Mouse (Mus musculus) E14TG2a.4 (cell line): ENCODE measurements around the gene Gm10719.
"Not testable (repeated sequence)": the region's sequence is repeated elsewhere in the genome, so short reads cannot be mapped to it uniquely, and the experiment has no call there.

Experiments
- H3K27me3 ChIP-seq: 2 replicates; pipeline ENCODE4 v1.6.1; 2014; ENCODE audit warnings: low read length, control low read depth; ENCODE audit not compliant: insufficient read depth
- H3K36me3 ChIP-seq: 2 replicates; pipeline ENCODE4 v1.6.1; 2014; ENCODE audit warnings: low read length, control low read depth; ENCODE audit not compliant: insufficient read depth
- H3K4me1 ChIP-seq: replicated peaks from 2 replicates; pipeline ENCODE4 v1.6.1; 2014; ENCODE audit warnings: low read depth, low read length, control low read depth
- H3K4me3 ChIP-seq: replicated peaks from 2 replicates; pipeline ENCODE4 v1.5.1; 2014; ENCODE audit warnings: mild to moderate bottlenecking, low read length
- H3K9me3 ChIP-seq: 2 replicates; pipeline ENCODE4 v1.6.1; 2014; ENCODE audit warnings: low read length, control low read depth

The Gm10719 gene

DNA sequence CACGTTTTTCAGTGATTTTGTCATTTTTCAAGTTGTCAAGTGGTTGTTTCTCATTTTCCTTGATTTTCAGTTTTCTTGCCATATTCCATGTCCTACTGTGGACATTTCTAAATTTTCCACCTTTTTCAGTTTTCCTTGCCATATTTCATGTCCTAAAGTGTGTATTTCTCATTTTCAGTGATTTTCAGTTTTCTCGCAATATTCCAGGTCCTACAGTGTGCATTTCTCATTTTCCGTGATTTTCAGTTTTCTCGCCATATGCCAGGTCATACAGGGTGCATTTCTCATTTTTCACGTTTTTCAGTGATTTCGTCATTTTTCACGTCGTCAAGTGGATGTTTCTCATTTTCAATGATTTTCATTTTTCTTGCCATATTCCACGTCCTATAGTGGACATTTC is 1.7 kb downstream of the Gm10719 start:
- H3K4me1 ChIP-seq, H3K4me3 ChIP-seq, H3K36me3 ChIP-seq: not testable (repeated sequence)

DNA sequence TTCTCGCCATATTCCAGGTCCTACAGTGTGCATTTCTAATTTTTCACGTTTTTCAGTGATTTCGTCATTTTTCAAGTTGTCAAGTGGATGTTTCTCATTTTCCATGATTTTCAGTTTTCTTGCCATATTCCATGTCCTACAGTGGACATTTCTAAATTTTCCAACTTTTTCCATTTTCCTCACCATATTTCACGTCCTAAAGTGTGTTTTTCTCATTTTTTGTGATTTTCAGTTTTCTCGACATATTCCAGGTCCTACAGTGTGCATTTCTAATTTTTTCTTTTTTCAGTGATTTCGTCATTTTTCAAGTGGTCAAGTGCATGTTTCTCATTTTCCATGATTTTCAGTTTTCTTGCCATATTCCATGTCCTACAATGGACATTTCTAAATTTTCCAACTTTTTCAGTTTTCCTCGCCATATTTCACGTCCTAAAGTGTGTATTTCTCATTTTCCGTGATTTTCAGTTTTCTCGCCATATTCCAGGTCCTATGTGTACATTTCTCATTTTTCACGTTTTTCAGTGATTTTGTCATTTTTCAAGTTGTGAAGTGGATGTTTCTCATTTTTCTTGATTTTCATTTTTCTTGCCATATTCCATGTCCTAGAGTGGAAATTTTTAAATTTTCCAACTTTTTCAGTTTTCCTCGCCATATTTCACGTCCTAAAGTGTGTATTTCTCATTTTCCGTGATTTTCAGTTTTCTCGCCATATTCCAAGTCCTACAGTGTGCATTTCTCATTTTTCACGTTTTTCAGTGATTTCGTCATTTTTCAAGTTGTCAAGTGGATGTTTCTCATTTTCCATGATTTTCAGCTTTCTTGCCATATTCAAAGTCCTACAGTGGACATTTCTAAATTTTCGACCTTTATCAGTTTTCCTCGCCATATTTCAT is 2.9 kb downstream of the Gm10719 start:
- H3K36me3 ChIP-seq, H3K4me1 ChIP-seq, H3K4me3 ChIP-seq, H3K27me3 ChIP-seq, H3K9me3 ChIP-seq: not testable (repeated sequence)

More for the DNA sequence above, 1.7 kb downstream of the Gm10719 start:
- H3K9me3 ChIP-seq, H3K27me3 ChIP-seq: not testable (repeated sequence)

- not testable (repeated sequence) for H3K4me3 ChIP-seq, H3K4me1 ChIP-seq, H3K9me3 ChIP-seq, H3K36me3 ChIP-seq, H3K27me3 ChIP-seq
These were observed 5.3 kb downstream of the Gm10719 start for GRCm38 (mm10) chr9:3022316-3023008.

GRCm38 (mm10) chr9:3023312-3023984 is 6.2 kb downstream of the Gm10719 start, which contains the start of gene Gm10718:
Gene Gm10718 (plus strand): TSS chr9:3023547.
- not testable (repeated sequence) for H3K27me3 ChIP-seq, H3K4me1 ChIP-seq, H3K9me3 ChIP-seq, H3K36me3 ChIP-seq, H3K4me3 ChIP-seq

- H3K27me3 ChIP-seq: not testable (repeated sequence)
These were observed 6.9 kb downstream of the Gm10719 start for GRCm38 (mm10) chr9:3023985-3024648.

GRCm38 (mm10) chr9:3024912-3025467 is 7.8 kb downstream of the Gm10719 start, which contains the start of gene Gm10717:
Gene Gm10717 (plus strand): TSS chr9:3025417.
- not testable (repeated sequence) for H3K27me3 ChIP-seq, H3K36me3 ChIP-seq, H3K4me1 ChIP-seq, H3K4me3 ChIP-seq, H3K9me3 ChIP-seq

More at GRCm38 (mm10) chr9:3023985-3024648, 6.9 kb downstream of the Gm10719 start:
- H3K9me3 ChIP-seq, H3K4me1 ChIP-seq, H3K36me3 ChIP-seq, H3K4me3 ChIP-seq: not testable (repeated sequence)

- not testable (repeated sequence) for H3K9me3 ChIP-seq, H3K36me3 ChIP-seq, H3K27me3 ChIP-seq, H3K4me1 ChIP-seq, H3K4me3 ChIP-seq
These were observed 8.4 kb downstream of the Gm10719 start for GRCm38 (mm10) chr9:3025653-3026052.

DNA sequence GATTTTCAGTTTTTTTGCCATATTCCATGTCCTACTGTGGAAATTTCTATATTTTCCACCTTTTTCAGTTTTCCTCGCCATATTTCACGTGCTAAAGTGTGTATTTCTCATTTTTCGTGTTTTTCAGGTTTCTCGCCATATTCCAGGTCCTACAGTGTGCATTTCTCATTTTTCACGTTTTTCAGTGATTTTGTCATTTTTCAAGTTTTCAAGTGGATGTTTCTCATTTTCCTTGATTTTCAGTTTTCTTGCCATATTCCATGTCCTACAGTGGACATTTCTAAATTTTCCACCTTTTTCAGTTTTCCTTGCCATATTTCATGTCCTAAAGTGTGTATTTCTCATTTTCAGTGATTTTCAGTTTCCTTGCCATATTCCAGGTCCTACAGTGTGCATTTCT is 8.9 kb downstream of the Gm10719 start:
- not testable (repeated sequence) for H3K36me3 ChIP-seq, H3K9me3 ChIP-seq, H3K4me1 ChIP-seq, H3K4me3 ChIP-seq, H3K27me3 ChIP-seq

DNA sequence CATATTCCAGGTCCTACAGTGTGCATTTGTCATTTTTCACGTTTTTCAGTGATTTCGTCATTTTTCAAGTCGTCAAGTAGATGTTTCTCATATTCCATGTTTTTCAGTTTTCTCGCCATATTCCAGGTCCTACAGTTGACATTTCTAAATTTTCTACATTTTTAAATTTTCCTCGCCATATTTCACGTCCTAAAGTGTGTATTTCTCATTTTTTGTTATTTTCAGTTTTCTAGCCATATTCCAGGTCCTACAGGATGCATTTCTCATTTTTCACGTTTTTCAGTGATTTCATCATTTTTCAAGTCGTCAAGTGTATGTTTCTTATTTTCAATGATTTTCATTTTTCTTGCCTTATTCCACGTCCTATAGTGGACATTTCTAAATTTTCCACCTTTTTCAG is 9.5 kb downstream of the Gm10719 start:
- not testable (repeated sequence) for H3K4me3 ChIP-seq, H3K9me3 ChIP-seq, H3K27me3 ChIP-seq, H3K4me1 ChIP-seq, H3K36me3 ChIP-seq

GRCm38 (mm10) chr9:3027200-3027599 is 10.0 kb downstream of the Gm10719 start:
- H3K27me3 ChIP-seq, H3K36me3 ChIP-seq, H3K4me3 ChIP-seq, H3K4me1 ChIP-seq, H3K9me3 ChIP-seq: not testable (repeated sequence)

- H3K4me1 ChIP-seq, H3K4me3 ChIP-seq, H3K9me3 ChIP-seq, H3K27me3 ChIP-seq, H3K36me3 ChIP-seq: not testable (repeated sequence)
These were observed 12.2 kb downstream of the Gm10719 start for GRCm38 (mm10) chr9:3029276-3030000.

DNA sequence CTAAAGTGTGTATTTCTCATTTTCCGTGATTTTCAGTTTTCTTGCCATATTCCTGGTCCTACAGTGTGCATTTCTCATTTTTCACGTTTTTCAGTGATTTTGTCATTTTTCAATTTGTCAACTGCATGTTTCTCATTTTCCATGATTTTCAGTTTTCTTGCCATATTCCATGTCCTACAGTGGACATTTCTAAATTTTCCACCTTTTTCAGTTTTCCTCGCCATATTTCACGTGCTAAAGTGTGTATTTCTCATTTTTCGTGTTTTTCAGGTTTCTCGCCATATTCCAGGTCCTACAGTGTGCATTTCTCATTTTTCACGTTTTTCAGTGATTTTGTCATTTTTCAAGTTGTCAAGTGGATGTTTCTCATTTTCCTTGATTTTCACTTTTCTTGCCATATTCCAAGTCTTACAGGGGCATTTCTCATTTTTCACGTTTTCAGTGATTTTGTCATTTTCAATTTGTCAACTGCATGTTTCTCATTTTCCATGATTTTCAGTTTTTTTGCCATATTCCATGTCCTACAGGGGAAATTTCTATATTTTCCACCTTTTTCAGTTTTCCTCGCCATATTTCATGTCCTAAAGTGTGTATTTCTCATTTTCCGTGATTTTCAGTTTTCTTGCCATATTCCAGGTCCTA is 13.6 kb downstream of the Gm10719 start:
- not testable (repeated sequence) for H3K9me3 ChIP-seq, H3K36me3 ChIP-seq, H3K4me3 ChIP-seq, H3K4me1 ChIP-seq, H3K27me3 ChIP-seq

DNA sequence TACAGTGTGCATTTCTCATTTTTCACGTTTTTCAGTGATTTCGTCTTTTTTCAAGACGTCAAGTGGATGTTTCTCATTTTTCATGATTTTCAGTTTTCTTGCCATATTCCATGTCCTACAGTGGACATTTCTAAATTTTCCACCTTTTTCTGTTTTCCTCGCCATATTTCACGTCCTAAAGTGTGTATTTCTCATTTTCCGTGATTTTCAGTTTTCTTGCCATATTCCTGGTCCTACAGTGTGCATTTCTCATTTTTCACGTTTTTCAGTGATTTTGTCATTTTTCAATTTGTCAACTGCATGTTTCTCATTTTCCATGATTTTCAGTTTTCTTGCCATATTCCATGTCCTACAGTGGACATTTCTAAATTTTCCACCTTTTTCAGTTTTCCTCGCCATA is 17.1 kb downstream of the Gm10719 start, which contains the start of gene Gm17535:
TSS of gene Gm17535 (plus strand) at position 301 of the 400 bp plus-strand sequence.
- H3K9me3 ChIP-seq, H3K27me3 ChIP-seq, H3K4me1 ChIP-seq, H3K36me3 ChIP-seq, H3K4me3 ChIP-seq: not testable (repeated sequence)
